Mouse (Mus musculus): ENCODE results near the gene Rap1gap2.

Gene Rap1gap2

DNA sequence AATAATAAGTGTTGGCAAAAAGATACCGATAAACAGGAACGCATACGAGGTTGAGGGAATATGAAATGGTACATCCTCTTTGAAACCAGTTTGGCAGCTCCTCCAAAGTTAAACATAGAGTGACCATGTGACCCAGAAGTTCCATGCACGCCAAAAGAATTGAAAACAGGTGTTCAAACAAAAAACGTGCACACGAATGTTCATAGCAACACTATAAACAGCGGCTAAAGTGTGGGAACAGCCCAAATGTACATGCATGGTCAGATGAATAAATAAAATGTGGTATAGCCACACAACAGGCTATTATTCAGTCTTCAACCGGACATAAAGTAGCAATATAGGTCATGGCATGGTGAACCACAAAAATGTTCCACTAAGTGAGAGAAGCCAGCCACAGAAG, 108.2 kb downstream of the Rap1gap2 start:
- no peak for DNase-seq (ENCODE audit: low read depth, low spot score)

DNA sequence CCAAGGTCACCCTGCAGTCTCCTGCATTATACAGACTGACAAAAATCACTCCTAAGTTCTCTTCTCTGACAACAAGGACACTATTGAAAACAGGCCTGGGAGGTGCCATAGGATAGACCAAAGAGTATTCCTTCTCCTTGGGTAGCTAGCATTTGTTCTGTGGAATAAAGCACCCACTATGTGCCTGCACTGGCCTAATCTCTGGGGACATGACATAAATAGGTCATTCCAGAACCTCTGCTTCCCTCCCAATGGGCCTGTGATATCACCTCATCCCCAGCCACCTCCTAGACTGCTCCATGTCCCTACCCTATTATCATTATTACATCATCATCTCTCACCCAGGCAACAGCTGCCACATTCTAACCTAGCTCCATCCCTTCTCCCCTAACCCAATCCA, 108.7 kb downstream of the Rap1gap2 start:
- no peak for DNase-seq (ENCODE audit: low read depth, low spot score)

DNA sequence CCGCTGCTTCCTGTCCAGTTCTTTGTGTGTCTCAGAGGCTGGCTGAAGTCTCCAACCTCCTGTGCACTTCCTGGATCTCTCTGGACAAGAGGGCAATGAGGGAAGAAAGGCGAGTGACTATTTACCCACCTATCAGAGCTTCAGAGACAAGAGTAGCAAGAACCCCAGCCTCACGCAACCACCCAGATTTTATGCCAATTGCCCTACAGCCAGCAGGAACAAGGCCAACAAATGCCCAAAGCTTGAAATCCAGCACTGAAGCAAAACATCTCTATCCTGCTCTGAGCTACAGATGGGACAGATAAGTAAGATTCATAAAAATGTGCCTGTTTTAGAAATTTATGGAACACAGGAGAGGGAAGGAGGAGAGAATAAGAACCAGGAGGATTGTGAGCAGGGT, 109.7 kb downstream of the Rap1gap2 start:
- DNase-seq (ENCODE audit: low read depth, low spot score), result no peak

DNA sequence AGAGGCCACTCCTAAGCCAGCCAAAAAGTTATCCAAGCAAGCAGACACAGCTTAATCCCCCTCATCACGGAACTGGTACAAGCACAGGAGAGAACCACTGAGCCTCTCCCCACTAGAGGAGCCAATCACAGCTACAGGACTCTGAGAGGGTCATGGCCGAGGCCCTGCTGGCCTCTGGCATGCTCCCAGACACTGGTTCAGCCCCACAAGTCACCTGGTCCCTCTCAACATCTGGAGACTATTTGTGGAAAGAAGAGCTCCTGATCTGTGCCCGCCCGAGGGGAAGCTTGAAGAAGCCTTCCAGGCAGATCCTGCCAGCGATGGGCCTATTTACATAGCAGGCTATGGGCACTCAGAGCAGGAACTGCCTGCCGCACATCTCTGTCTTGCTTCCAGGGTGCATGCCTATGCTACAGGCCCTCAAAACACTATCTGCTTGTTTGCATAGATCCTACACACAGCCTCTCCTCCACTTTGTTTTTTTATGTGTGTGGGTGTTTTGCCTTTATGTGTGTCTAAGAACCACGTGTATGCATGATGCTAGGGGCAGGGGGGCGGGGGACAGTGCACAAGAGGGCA, 111.1 kb downstream of the Rap1gap2 start:
- DNase-seq (ENCODE audit: low read depth, low spot score), result peak; percentile 21

DNA sequence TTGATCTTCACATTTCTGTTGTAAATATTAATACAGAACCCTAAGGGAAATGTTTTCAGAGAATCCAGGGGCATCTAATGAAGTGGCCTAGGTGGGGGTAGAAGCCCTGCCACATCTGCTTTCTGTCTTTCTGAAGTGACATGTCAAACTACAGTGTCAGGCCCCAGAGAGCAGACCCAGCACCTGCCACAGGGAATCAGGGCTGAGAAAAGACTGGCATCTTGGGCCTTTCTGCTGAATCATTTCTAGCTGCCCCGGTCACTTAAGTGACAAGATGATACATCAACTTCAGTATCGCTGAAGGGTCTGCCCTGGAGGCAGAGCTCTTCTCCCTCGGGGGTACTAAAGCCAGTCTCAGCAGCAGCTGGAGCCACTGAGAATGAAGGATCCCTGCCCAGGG, 111.7 kb downstream of the Rap1gap2 start:
- peak; percentile 43 for DNase-seq (ENCODE audit: low read depth, low spot score)

DNA sequence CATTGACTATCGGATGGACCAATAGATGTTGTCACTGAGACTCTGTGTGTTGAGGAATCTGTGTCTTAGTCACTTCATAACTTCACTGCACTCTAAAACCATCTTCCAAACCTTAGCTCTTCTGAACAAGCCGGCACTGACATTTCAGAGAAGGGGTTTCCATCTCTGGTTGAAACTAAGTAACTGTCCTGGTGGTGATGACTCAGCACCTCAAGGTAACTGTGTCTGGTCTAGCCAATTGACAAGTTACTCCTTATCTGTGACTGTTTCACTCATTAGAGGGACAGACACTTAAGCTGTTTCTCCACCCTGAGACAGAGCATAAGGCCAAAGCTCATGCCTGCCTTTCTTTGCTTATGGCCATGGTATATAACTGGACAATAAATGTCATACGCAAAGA, 114.1 kb downstream of the Rap1gap2 start:
- no peak for DNase-seq (ENCODE audit: low read depth, low spot score)

DNA sequence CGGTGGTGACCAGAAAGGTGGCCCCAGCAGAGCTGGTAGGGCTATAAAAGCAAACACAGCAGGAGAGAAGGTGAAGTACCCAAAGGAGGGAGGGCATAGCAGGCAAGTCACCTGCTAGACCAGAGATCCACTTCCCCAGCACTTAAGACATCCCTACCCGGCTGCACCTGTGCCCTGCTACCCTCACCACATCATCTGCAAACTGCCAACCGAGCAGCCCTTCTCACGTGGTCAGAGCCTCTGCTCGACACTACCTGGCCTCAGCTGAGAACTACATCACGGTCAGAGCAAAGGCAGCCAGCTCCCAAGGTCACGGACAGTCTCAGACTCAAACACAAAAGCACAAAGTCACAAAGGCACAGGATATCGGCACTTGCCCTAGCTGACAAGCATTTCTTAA, 116.8 kb downstream of the Rap1gap2 start:
- no peak for DNase-seq (ENCODE audit: low read depth, low spot score)

DNA sequence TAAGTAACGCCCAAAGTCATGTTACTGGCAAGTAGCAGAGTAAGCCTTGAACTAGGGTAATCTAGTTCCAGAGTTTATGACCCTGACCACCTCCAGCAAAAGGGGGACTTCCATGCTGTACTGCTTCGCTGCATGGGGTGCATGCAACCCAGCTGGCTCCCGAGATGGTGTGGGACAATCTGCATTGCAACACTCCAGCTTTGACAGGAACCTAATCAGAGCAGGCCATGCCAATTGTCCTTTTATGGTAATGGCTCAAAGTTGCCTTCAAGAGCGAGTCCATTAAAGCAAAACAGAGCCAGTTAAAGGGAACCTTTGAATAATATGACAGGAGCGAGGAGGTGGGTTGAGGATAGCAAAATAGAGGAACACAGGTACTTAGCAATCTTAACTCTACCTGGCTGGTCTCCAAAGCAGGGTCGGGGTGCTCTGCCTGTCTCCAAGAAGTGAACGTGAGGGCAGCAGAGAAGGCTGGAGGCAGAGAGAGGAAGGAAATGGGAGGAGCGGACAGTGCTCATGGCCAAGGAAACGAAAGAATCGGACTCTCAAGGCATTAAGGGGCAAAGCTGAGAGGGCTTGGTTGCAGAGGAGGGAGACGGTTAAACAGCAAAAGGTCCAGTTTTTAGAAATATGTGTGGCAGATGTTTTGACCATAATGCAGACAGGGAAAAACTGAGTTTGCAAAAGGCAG, 117.4 kb downstream of the Rap1gap2 start:
- no peak for DNase-seq (ENCODE audit: low read depth, low spot score)

DNA sequence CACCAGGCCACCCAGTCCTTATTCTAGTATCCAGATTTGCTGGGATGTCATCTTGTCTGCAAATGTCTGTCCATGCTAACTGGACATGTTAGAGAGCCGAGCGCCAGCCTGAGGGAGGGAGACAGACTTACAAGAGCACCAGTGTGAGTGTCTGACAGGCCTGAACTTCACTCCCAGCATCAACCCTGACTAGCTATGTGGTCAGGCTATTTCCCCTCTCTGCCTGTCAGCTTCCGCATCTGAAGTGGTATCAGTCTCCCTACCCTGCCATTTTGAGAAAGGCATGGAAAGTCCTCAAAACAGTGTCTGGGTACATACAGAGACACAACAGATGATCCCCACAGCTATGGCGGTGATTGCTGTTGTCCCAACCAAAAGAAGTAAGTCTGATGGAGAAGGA, 119.6 kb downstream of the Rap1gap2 start:
- no peak for DNase-seq (ENCODE audit: low read depth, low spot score)

DNA sequence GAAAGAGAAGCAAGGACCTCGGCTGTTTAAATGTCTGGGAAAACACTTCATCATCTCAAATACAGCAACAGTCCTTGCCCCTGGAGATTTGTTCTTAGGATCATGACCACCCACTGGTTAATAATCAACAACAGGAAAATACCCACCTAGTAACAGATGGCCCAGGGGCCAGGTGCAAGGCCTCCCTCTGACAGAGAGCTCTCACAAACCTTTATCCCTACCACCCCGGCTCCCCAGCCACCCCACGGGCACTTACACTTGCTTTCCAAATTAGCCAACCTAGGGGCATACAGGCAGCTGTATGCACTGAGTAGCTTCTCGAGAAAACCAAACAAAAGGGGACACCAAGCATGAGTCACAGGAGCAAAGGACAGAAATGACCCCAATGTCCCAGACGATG, 121.5 kb downstream of the Rap1gap2 start:
- no peak for DNase-seq (ENCODE audit: low read depth, low spot score)

DNA sequence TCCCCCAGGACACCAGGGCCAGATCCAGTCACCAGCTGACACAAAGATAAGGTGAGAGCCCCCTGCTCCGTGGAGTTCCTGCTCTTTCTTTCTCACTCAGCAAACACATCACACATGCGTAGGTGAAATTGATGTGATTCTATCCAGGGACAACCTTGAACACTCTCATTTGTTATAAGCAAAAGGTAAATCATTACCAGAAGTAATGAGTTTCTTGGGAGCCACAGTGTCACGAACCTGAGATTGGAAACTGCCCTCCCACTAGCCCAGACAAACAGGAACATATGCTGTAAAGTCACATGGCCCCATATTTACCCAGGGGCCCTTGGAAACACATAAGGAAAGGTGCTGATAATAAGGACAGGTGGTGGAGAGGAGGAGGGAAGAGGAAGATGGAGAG, 122.8 kb downstream of the Rap1gap2 start:
- no peak for DNase-seq (ENCODE audit: low read depth, low spot score)

DNA sequence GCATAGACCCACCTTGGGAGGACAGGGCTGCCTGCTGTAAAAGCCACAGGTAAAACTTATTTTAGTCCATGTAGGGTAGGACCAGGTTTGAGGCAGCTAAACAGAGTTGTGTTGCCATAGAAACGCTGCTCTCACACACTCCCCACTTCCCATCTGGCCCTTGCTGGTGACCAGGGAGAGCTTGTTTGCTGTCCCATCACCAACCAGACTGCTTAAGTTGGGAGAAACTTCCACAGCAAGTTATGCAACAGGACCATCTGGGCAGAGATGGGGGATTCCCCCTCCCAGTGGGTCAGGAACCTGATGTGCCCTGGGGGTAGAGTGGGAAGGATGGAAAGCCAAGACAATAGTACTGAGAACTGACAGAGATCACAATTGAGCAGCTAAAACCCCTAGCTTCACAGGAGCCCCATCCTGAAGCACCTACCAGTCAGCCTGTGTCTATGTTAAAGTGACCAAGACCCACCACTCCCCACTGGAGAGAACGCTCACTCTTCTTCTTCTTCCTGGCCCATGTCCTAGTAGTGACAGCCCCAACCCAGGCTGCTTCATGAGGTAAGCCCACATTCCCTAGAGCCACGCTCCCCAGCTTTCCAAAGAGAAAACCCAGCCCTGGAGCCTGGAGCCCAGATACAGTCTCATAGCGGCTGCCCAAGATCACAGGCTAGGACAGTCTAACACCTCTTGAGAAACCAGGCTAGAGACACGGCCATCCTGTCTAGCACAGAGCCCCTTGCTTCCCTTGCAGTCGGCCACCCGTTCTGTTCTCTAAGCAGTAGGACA, 125.1 kb downstream of the Rap1gap2 start:
- no peak for DNase-seq (ENCODE audit: low read depth, low spot score)

DNA sequence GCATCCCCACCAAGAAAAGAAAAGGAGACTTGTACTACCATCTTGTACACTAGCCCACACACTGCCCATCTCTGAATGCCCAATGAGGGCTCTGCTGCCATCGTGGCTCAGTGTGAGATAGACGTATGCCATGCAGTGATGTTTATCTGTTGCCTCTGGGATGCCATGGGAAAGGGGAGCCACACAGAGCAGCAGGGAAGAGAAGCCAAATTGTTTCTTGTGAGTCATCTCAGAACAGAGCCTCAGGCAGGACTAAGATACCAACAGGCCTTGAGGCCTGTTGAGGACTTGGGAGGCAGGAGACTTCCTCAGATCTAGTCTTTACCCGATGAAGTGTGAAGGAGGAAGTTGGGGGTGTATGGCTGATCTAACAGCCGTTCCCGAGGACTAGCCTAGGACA, 126.8 kb downstream of the Rap1gap2 start:
- DNase-seq (ENCODE audit: low read depth, low spot score), result no peak

DNA sequence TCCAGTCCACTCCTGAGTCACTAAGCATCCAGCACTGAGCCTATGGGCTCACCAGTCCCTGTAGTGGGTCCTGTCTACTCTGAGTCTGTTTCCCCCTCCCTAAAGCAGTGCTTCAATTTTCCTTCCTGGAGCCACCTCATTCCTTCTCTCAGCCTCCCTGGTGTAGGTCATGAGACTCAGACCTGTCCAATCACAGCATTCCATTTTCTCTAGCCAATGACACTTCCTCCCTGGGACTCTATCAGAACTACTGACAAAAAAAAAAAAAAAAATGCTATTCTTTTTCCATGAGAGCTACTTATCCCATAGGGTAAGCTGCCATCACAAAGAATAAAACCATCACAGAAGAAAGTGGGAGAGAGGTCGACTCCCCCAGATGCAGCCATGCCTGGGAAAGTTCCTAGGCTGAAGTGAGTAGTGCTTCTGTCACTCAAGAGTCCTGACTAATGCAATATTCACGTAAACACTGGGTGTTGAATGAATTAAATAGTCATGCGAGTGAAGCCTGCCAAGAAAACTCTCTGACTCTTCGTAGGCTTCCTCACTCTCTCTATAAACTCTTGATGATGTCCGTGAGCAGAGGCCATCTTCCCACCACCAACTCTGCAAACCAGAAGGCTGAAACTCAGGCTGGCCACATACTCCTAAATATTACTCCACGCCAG, 127.4 kb downstream of the Rap1gap2 start:
- DNase-seq (ENCODE audit: low read depth, low spot score), result no peak

DNA sequence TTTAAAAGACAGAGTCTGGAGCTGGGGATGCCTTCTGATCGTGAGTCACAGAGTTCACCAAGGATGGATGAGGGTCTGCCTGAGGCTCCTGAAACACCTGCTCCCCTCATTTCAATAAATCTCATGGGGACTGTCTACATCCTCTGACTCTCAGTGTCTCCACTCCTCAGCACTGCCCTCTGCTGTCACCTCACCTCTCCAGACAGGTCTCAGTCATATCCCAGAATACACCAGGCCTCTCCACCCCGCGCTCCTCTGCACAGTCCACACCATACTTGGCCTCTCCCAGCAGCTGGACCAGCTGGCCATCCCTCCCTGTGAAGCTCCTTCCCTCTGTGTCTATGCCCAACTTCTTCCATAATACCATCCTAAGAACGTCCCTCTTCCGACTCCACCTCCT, 128.9 kb downstream of the Rap1gap2 start:
- DNase-seq (ENCODE audit: low read depth, low spot score), result no peak

DNA sequence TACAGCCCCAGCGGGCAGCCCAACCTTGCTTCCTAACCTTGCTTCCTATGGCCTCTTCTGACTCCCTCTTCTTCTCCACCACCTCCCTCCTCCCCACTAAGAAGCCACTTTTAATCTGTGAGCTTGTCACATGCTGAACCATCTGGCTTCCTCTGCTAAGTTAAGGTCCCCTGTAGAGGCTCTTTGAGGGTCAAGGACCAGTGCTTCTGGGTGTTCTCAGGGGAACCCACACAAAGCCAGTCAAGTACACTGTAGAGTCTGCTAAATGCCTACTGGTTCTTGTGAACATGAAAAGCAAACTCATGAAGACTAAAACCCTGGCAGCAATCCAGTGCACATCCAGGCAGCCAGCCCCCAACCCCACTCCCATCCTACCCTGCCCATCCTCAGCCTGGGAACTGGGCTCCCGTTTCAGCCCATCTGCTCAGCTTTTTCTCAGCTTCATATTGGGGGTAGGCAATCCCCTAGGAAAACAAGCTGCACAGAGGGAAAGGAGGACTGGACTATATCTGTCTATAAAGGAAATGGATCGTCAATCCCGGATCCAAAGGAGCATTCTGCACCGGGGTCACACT, 130.9 kb downstream of the Rap1gap2 start:
- DNase-seq (ENCODE audit: low read depth, low spot score), result no peak

DNA sequence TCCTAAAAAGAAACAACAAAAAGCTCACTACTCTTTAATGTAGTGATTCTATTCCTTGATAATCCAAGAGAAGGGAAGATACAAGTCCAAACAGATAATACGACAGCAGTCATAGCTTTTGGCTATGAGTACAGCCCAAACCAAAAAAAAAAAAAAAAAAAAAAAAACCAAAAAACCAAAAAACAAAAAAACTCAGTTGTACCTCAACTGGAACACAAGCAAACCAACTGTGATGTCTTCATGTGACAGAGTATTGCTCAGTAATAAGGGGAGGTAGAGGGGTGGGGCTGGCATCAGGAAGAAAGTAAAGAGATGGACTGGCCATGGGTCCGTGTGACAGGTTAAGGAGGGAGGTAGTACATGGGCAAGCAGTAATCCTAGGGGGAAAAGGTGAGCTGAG, 131.8 kb downstream of the Rap1gap2 start:
- DNase-seq (ENCODE audit: low read depth, low spot score), result no peak

DNA sequence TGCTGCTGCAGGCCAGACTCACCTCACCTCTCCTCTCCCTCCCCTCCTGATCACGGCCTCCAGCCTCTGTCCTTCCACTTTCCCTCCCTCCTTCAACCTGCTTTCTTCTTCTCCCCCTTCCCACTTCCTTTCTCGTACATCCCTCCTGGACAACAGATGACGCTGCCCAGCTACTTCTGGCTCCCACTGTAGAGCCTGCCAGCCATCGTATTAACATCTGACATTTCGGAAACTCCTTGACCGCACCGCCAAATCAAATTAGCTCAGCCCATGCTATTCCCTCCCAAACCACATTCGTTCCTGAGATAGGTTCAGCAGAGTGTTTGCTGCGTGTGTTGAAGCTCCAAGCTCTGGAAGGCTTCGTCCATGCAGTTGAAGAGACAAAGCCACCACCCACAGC, 138.0 kb downstream of the Rap1gap2 start:
- DNase-seq (ENCODE audit: low read depth, low spot score), result no peak

DNA sequence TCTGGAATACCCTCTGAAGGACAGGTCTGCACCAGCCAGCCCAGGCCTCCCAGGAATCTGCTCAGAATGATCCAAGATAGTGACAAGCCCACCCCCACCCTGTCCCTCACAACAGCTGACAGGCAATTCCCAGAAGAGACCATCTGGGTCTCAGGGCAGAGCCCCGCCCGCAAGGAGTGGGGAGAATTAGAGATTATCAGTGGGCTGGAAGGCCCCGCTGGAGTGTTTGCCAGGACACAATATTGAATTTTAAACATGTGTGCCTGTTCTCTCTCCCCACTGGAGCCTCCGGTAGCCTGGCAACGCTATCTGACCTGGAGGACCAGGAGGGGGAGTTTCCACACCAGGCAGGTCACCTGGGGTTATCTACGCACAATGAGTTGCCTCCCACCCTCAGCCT, 142.5 kb downstream of the Rap1gap2 start:
- peak; percentile 23 for DNase-seq (ENCODE audit: low read depth, low spot score)

DNA sequence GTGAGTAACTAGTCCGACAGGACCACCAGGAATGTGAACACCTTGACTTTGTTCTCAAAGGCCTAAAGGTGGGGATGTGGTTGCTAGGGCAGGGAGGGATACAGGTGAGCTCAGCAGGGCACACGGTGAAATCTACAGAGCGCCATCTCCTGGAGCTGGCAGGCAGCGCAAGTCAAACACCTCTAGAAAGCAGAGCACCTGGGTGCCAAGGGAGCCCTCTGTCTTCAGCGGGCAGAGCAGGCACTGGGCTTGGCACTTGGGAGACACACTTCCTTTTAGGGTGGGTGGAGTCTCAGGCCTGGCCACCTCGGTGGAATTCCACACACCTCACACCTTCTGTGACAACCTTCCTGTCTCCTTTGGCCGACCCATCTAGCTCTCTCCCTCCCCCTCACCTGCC, 145.0 kb downstream of the Rap1gap2 start:
- no peak for DNase-seq (ENCODE audit: low read depth, low spot score)

DNA sequence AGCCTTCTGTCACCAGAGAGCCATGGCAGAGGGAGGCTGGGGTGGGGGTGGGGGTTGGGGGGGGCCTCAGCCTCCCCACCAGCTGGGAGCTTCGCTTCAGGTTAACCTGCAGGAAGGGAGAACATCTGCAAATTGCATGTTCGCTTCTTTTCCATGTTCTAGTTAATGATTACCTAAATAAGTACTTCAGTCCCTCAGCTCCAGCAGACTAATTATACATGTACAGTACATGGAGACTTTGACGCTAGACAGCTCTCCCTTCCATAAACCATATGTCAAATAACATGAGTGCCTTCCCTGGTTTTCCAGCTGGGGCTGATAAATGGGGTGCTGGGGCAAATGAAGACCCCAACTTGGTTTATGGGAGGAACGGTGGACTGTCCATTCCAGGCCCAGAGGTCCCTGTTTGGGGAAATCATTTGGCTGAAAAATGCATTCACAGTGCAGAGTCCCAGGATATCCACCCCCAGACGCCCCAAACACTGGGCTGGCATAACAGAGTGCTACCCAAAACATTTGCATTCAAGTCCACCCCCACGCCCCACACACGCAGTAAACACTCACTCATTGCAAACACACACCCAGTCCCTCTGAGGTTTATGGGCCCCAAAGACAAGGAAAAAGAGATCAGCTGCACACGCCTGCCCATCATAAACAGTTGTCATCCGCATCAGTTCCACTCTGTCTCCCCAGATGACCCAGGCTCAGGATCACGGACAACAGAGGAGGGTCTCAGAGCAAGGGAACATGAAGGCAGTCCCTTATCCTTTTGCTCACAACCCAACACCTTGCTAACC, 146.3 kb downstream of the Rap1gap2 start:
- no peak for DNase-seq (ENCODE audit: low read depth, low spot score)

All from mesoderm, embryonic 11.5 days (tissue).